26 mouse cellular contexts compared by ENCODE assay signal in the genomic region with DNA sequence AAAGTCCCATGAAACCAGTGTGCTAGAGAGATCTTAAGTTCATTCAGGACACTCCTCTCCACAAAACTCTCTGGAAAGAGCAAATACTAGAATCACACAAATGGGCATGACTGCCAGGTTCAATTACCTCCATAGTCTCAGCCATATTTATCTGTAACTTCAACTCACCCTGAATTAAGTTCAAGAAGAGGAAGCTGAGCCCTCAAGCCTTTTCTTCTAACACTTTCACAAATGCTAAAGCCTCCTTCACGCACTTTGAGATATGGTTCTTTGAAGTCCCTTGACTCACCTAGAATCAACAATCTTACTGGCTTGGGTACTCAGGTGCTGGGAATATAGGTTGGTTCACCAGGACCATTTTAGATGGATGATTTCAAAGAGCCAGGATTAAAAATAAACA. TPM values are rescaled to one million over a fixed set of nuclear protein-coding genes. Genes with fewer than 3 reads are reported as not detected.
"Had no signal": no experiment of that assay in that cellular context is flagged by ENCODE, and none has a peak within 500 bp of the region (broad histone marks: within the 10 kb centered on the region; RNA-seq: fewer than 3 reads in every experiment).

No protein-coding gene starts in this region.

- ATAC-seq: hindbrain, postnatal 0 days; intestine, embryonic 16.5 days had no signal

- H3K27me3 ChIP-seq: hindbrain, embryonic 13.5 days; hindbrain, embryonic 15.5 days had no signal

- H3K9ac ChIP-seq: heart, embryonic 13.5 days; heart, embryonic 15.5 days; hindbrain, embryonic 13.5 days; hindbrain, embryonic 15.5 days; limb, embryonic 13.5 days; limb, embryonic 15.5 days had no signal

- H3K4me3 ChIP-seq: heart, adult 2 months; heart, embryonic 13.5 days; heart, embryonic 15.5 days; hindbrain, embryonic 13.5 days; hindbrain, embryonic 15.5 days; limb, embryonic 13.5 days; limb, embryonic 15.5 days had no signal

- H3K4me2 ChIP-seq: heart, embryonic 11.5 days; heart, embryonic 13.5 days; heart, embryonic 15.5 days; hindbrain, embryonic 13.5 days; hindbrain, embryonic 15.5 days; limb, embryonic 13.5 days; limb, embryonic 15.5 days had no signal

- H3K27ac ChIP-seq: heart, adult 2 months; heart, embryonic 13.5 days; heart, embryonic 15.5 days; hindbrain, embryonic 13.5 days; hindbrain, embryonic 15.5 days; hindbrain, postnatal 0 days; kidney, postnatal 0 days; limb, embryonic 13.5 days; limb, embryonic 15.5 days had no signal

- H3K36me3 ChIP-seq: heart, embryonic 13.5 days; heart, embryonic 15.5 days; hindbrain, embryonic 13.5 days; hindbrain, embryonic 15.5 days; limb, embryonic 13.5 days; limb, embryonic 15.5 days had no signal

- H3K9me3 ChIP-seq: heart, embryonic 13.5 days; heart, embryonic 15.5 days; hindbrain, embryonic 13.5 days; hindbrain, embryonic 15.5 days; limb, embryonic 13.5 days; limb, embryonic 15.5 days had no signal

- DNase-seq: gastrocnemius, postnatal 14 days; gastrocnemius, postnatal 36 days; heart, adult 11 months; heart, adult 2 months; heart, postnatal 14 days; heart, postnatal 36 days; kidney, adult 11 months; kidney, adult 8-10 months; kidney, postnatal 14 days; kidney, postnatal 36 days; layer of hippocampus, adult 9-11 months; layer of hippocampus, postnatal 36 days; left cerebral cortex, postnatal 4 days had no signal

RNA-seq across cellular contexts. Expression of a gene that starts 3.2 kb away (rescaled TPM):
- total RNA-seq: gastrocnemius, adult 8-10 months; gastrocnemius, postnatal 14 days; gastrocnemius, postnatal 36 days; heart, adult 2 months; heart, postnatal 36 days had no signal
- polyA plus RNA-seq: heart, embryonic 11.5 days; hindbrain, embryonic 11.5 days; limb, embryonic 11.5 days; limb, embryonic 13.5 days; limb, embryonic 15.5 days had no signal
